In genomic region chr15:59758971-59759370, GRCm38 (mm10) we compare ENCODE assay signal across 19 mouse cellular contexts.
A peak's percentile ranks its signal among the peaks of the same experiment; 100 is the strongest.
DNase-seq lines count a peak whose midpoint lies in the region; ATAC-seq lines count a peak whose summit lies in the region.
"Had no signal": no experiment of that assay in that cellular context is flagged by ENCODE, and none has a peak within 500 bp of the region (broad histone marks: within the 10 kb centered on the region; RNA-seq: fewer than 3 reads in every experiment).

No protein-coding gene starts in this region.

- peak overlapping the region; percentile 61 to 82 for H3K27ac ChIP-seq in heart, embryonic 14.5 days (replicated peaks in 1 of 2; ENCODE audit: control insufficient read depth in 1 of 2, insufficient read depth in 1 of 2, low read depth in 2 of 2, low read length in 2 of 2)
- H3K27ac ChIP-seq in stomach, embryonic 14.5 days (ENCODE audit: low read length), result peak overlapping the region; percentile 15; the same call in 1 of the 2 replicates
- H3K27ac ChIP-seq: forebrain, embryonic 15.5 days; hindbrain, embryonic 14.5 days; kidney, embryonic 15.5 days; limb, embryonic 13.5 days; liver, embryonic 12.5 days; midbrain, embryonic 10.5 days had no signal

- H3K9ac ChIP-seq in heart, embryonic 14.5 days (ENCODE audit: low read length), result no peak overlapping the region
- no peak overlapping the region for H3K9ac ChIP-seq in stomach, embryonic 14.5 days (replicated peaks; ENCODE audit: low read depth, low read length)
- H3K9ac ChIP-seq: embryonic facial prominence, embryonic 15.5 days; forebrain, embryonic 15.5 days; hindbrain, embryonic 14.5 days; kidney, embryonic 15.5 days; limb, embryonic 13.5 days; liver, embryonic 12.5 days had no signal

- peaks cover 17% of the 10 kb centered on the region in 2 experiments for H3K4me1 ChIP-seq in heart, embryonic 14.5 days (ENCODE audit: control insufficient read depth in 2 of 2, insufficient read depth in 2 of 2, low read length in 2 of 2)
- no peaks in the 10 kb centered on the region for H3K4me1 ChIP-seq in stomach, embryonic 14.5 days (ENCODE audit: control insufficient read depth, insufficient read depth, low read length)
- H3K4me1 ChIP-seq: forebrain, embryonic 15.5 days; limb, embryonic 13.5 days; liver, embryonic 12.5 days; midbrain, embryonic 10.5 days had no signal

- no peaks in the 10 kb centered on the region for H3K9me3 ChIP-seq in heart, embryonic 14.5 days (ENCODE audit: control insufficient read depth, low read length)
- no peaks in the 10 kb centered on the region for H3K9me3 ChIP-seq in stomach, embryonic 14.5 days (ENCODE audit: control insufficient read depth, low read depth, low read length)
- H3K9me3 ChIP-seq: embryonic facial prominence, embryonic 15.5 days; forebrain, embryonic 15.5 days; kidney, embryonic 15.5 days; limb, embryonic 13.5 days; liver, embryonic 12.5 days; midbrain, embryonic 10.5 days had no signal

- no peak for ATAC-seq in heart, embryonic 14.5 days (ENCODE audit: insufficient number of reproducible peaks, insufficient read depth, low FRiP score, low read depth)
- no peak for ATAC-seq in stomach, embryonic 14.5 days (ENCODE audit: insufficient number of reproducible peaks, insufficient read depth, low FRiP score, low read depth)
- ATAC-seq: forebrain, embryonic 15.5 days; inflammation-experienced regulatory T-cells, adult 6 months; liver, embryonic 12.5 days; midbrain, embryonic 16.5 days had no signal

- no peak for DNase-seq in heart, postnatal 14 days
- DNase-seq in 3134 (ENCODE audit: extremely low read depth, insufficient read length, low spot score), result peak; percentile 54
- DNase-seq in 3T3-L1 (ENCODE audit: low read depth, low spot score), result peak; percentile 56
- DNase-seq in right cerebral cortex, postnatal 25 days, result no peak
- DNase-seq in natural killer cell, adult 2 months (ENCODE audit: low spot score in 2 of 2), result no peak
- DNase-seq: cerebellum, adult 9-11 months; kidney, postnatal 36 days; thymus, postnatal 25 days had no signal

- no peaks in the 10 kb centered on the region for H3K27me3 ChIP-seq in heart, embryonic 14.5 days (ENCODE audit: control insufficient read depth, insufficient read depth, low read length)
- no peaks in the 10 kb centered on the region for H3K27me3 ChIP-seq in stomach, embryonic 14.5 days (ENCODE audit: control insufficient read depth, insufficient read depth, low read length)
- H3K27me3 ChIP-seq: embryonic facial prominence, embryonic 15.5 days; forebrain, embryonic 15.5 days; kidney, embryonic 15.5 days; limb, embryonic 13.5 days; liver, embryonic 12.5 days had no signal

- no peak overlapping the region for H3K4me3 ChIP-seq in heart, embryonic 14.5 days (ENCODE audit: control insufficient read depth in 1 of 2, insufficient read depth in 1 of 2, low read depth in 1 of 2, low read length in 2 of 2)
- no peak overlapping the region for H3K4me3 ChIP-seq in stomach, embryonic 14.5 days (ENCODE audit: low read depth, low read length)
- H3K4me3 ChIP-seq: embryonic facial prominence, embryonic 15.5 days; forebrain, embryonic 15.5 days; kidney, embryonic 15.5 days; limb, embryonic 13.5 days; liver, embryonic 12.5 days; midbrain, embryonic 10.5 days had no signal

- 0 out of 2 replicates have a peak overlapping the region, but pooled peaks have one; percentile 43 for H3K4me2 ChIP-seq in heart, embryonic 14.5 days (ENCODE audit: low read length)
- no peak overlapping the region for H3K4me2 ChIP-seq in stomach, embryonic 14.5 days (replicated peaks; ENCODE audit: low read depth, low read length)
- H3K4me2 ChIP-seq: embryonic facial prominence, embryonic 15.5 days; forebrain, embryonic 15.5 days; hindbrain, embryonic 14.5 days; kidney, embryonic 15.5 days; limb, embryonic 13.5 days; liver, embryonic 12.5 days had no signal

- intact Hi-C loops in heart, postnatal 14 days (cut with DNase I), result no loop called here

- no peaks in the 10 kb centered on the region for H3K36me3 ChIP-seq in heart, embryonic 14.5 days (ENCODE audit: control insufficient read depth, insufficient read depth, low read length)
- no peaks in the 10 kb centered on the region for H3K36me3 ChIP-seq in stomach, embryonic 14.5 days (ENCODE audit: control insufficient read depth, insufficient read depth, low read length)
- H3K36me3 ChIP-seq: embryonic facial prominence, embryonic 15.5 days; forebrain, embryonic 15.5 days; kidney, embryonic 15.5 days; limb, embryonic 13.5 days; liver, embryonic 12.5 days; midbrain, embryonic 10.5 days had no signal

- WGBS in heart, embryonic 14.5 days, result 40% methylated on average over 2 of the region's 2 CpGs
- 67% methylated on average over 2 of the region's 2 CpGs for WGBS in stomach, embryonic 14.5 days

Comparison
In these comparisons a context has a peak if more than half of its experiments do, and no peak if none do; other contexts are left out.
1. DNase-seq: peak in 3134 (single experiment) and 3T3-L1 (single experiment); none in heart, postnatal 14 days (0 of 2), right cerebral cortex, postnatal 25 days (single experiment) and natural killer cell, adult 2 months (0 of 2).